8 mouse cellular contexts compared by ENCODE assay signal in genomic region chr19:36057231-36057811, GRCm38 (mm10). TPM values are rescaled to one million over a fixed set of nuclear protein-coding genes. Genes with fewer than 3 reads are reported as not detected.
DNase-seq lines count a peak whose midpoint lies in the region; ATAC-seq lines count a peak whose summit lies in the region.

Gene Htr7 (minus strand): TSS chr19:36057507.

- H3K27me3 ChIP-seq in heart, embryonic 12.5 days (replicated peaks), result peaks cover 52% of the 10 kb centered on the region
- H3K27me3 ChIP-seq in lung, embryonic 16.5 days (ENCODE audit: control insufficient read depth, insufficient read depth, low read depth, low read length), result peaks cover 44% of the 10 kb centered on the region

- peak within 1 kb of the TSS; percentile 97 for H3K4me2 ChIP-seq in heart, embryonic 12.5 days
- peak within 1 kb of the TSS; percentile 91 for H3K4me2 ChIP-seq in lung, embryonic 16.5 days (ENCODE audit: low read depth, low read length)

- H3K36me3 ChIP-seq in heart, embryonic 12.5 days, result no peaks in the 10 kb centered on the region
- H3K36me3 ChIP-seq in lung, embryonic 16.5 days (ENCODE audit: control insufficient read depth, insufficient read depth, low read length), result no peaks in the 10 kb centered on the region

- H3K4me3 ChIP-seq in heart, embryonic 12.5 days, result peak within 1 kb of the TSS; percentile 75
- H3K4me3 ChIP-seq in lung, embryonic 16.5 days (ENCODE audit: low read length), result peak within 1 kb of the TSS; percentile 59

- H3K27ac ChIP-seq in heart, embryonic 12.5 days (ENCODE audit: poor library complexity, severe bottlenecking), result no peak within 1 kb of the TSS
- H3K27ac ChIP-seq in lung, embryonic 16.5 days (ENCODE audit: low read length), result no peak within 1 kb of the TSS

- peak; percentile 21 for DNase-seq in layer of hippocampus, adult 11-12 months (ENCODE audit: low spot score)
- no peak for DNase-seq in layer of hippocampus, adult 9-10 months (ENCODE audit: low spot score)
- DNase-seq in embryo, embryonic 11.5 days (ENCODE audit: low read depth, low spot score), result peak; percentile 11
- DNase-seq in layer of hippocampus, adult 18-20 months (ENCODE audit: low spot score in 2 of 2), result peak; percentile 6 to 17
- peak; percentile 74 for DNase-seq in retina, embryonic 14.5 days (ENCODE audit: low spot score)
- no peak for DNase-seq in T-cell, adult 2 months (ENCODE audit: low spot score)

- peak; percentile 82 for ATAC-seq in heart, embryonic 12.5 days (ENCODE audit: insufficient number of reproducible peaks, low FRiP score)
- ATAC-seq in lung, embryonic 16.5 days (ENCODE audit: low read depth), result peak; percentile 85

- peaks cover 6% of the 10 kb centered on the region; the same call in 1 of the 2 replicates for H3K4me1 ChIP-seq in heart, embryonic 12.5 days (replicated peaks)
- H3K4me1 ChIP-seq in lung, embryonic 16.5 days (replicated peaks; ENCODE audit: control insufficient read depth, insufficient read depth, low read length), result 0 out of 2 replicates have a peak, but pooled peaks cover 4% of the 10 kb centered on the region

- H3K9me3 ChIP-seq in heart, embryonic 12.5 days (replicated peaks), result no peaks in the 10 kb centered on the region
- H3K9me3 ChIP-seq in lung, embryonic 16.5 days (ENCODE audit: control insufficient read depth, low read length), result no peaks in the 10 kb centered on the region

- H3K9ac ChIP-seq in heart, embryonic 12.5 days, result peak within 1 kb of the TSS; percentile 62
- H3K9ac ChIP-seq in lung, embryonic 16.5 days (ENCODE audit: low read length), result peak within 1 kb of the TSS; percentile 50; the same call in 1 of the 2 replicates

- 3% methylated on average over 85 of the region's 86 CpGs for WGBS in heart, embryonic 12.5 days
- under 1% methylated on average over 56 of the region's 86 CpGs for WGBS in lung, embryonic 16.5 days

RNA-seq across cellular contexts. Expression of gene Htr7, which starts in this region (rescaled TPM):
- 0.18 TPM in 1 of 2 replicates, not detected in the other for polyA plus RNA-seq in heart, embryonic 12.5 days (2016; fragmentation: Nextera tagmentation; extraction: Ambion mirVana)
- total RNA-seq in layer of hippocampus, adult 18-20 months (2021), result 1 to 10 TPM; 9.5 to 9.9 TPM
- 0.06 and 0.20 TPM in 2 replicates for polyA plus RNA-seq in lung, embryonic 16.5 days (2015; fragmentation: Nextera tagmentation; extraction: Ambion mirVana)

Comparison
In these comparisons a context has a peak if more than half of its experiments do, and no peak if none do; other contexts are left out.
1. DNase-seq: peak in layer of hippocampus, adult 11-12 months (single experiment), embryo, embryonic 11.5 days (single experiment), layer of hippocampus, adult 18-20 months (2 of 2) and retina, embryonic 14.5 days (single experiment); none in layer of hippocampus, adult 9-10 months (single experiment) and T-cell, adult 2 months (single experiment).
2. Peak in ATAC-seq, H3K4me3 ChIP-seq, H3K9ac ChIP-seq and H3K4me2 ChIP-seq in heart, embryonic 12.5 days; RNA of the gene not detected or under 1 TPM.
3. Peak in ATAC-seq, H3K4me3 ChIP-seq, H3K9ac ChIP-seq and H3K4me2 ChIP-seq in lung, embryonic 16.5 days; RNA of the gene not detected or under 1 TPM.